Mouse (Mus musculus): ENCODE measurements around the gene Palld.

DNA sequence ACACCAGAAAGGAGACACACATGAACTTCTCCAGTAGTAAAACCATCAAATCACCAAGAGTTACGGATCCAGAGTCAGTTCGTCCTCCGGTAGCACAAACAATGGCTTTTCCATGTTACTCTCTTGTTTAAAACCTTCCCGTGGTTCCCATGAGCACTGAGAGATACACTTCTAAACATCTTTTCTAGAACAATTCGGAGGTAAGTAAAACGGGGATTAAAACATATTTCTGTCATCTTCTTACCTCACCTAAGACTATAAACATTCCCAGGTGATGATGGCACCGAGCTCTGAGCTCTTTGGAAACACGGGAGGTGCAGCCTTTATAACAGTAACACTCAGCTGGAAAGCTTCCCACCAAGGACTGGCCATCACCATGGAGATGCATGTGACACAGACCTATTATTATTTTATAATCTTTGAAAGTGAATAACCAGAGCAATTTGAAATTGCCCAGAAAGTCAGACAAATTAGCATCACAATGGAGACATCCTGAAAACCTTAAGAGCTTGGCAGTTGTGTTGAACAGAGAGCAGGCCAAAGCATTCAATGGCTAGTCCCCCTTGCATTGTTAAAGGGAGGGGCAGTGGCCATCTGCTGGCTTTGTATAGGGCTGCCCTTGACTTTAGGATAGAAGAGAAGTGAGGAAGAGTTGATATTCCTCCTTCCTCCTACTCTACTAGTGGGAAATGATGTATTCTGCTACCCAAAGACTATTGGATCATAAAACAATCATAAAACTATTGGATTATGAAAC lies 385.6 kb downstream of the Palld start:
- TF ChIP-seq CTCF (conservative IDR thresholded peaks at IDR 0.05; ENCODE audit: low read length) (no peak), POU5F1 (IDR thresholded peaks at IDR 0.05; ENCODE audit: borderline replicate concordance, low read length) (0 out of 2 replicates have a peak, but pooled peaks have one; percentile 27)

Measured in E14TG2a.4 (cell line).